Mouse (Mus musculus): Measurements from ENCODE around the gene Ccl4.

GRCm38 (mm10) chr11:83630630-83631029 is 31.8 kb upstream of the Ccl4 start:
- TF ChIP-seq TAL1 (IDR thresholded peaks at IDR 0.05; ENCODE audit: low read length), result no peak
- no peak for TF ChIP-seq GATA1 (IDR thresholded peaks at IDR 0.05; ENCODE audit: low read length)

Data from erythroblast, embryonic 14.5 days (primary cell).